Mouse (Mus musculus): ENCODE measurements around the gene Selplg. TPM values are rescaled to one million over a fixed set of nuclear protein-coding genes. Genes with fewer than 3 reads are reported as not detected.

Gene Selplg
- polyA plus RNA-seq, 1 experiment from 2014 or later = 2.3 TPM

- Histone ChIP-seq H3K36me3 (ENCODE audit: control insufficient read depth, insufficient read depth, low read length) (no peaks in the 10 kb centered on the region), H3K27me3 (ENCODE audit: control insufficient read depth, insufficient read depth, low read length) (no peaks in the 10 kb centered on the region), H3K9me3 (ENCODE audit: control insufficient read depth, low read length) (no peaks in the 10 kb centered on the region), H3K4me2 (ENCODE audit: low read length) (no peak overlapping the region), H3K9ac (ENCODE audit: low read length) (no peak overlapping the region), H3K4me1 (ENCODE audit: control insufficient read depth in 2 of 2, insufficient read depth in 2 of 2, low read length in 2 of 2) (no peaks in the 10 kb centered on the region), H3K4me3 (ENCODE audit: control insufficient read depth in 1 of 2, insufficient read depth in 1 of 2, low read depth in 1 of 2, low read length in 2 of 2) (no peak overlapping the region), H3K27ac (replicated peaks in 1 of 2; ENCODE audit: control insufficient read depth in 1 of 2, insufficient read depth in 1 of 2, low read depth in 2 of 2, low read length in 2 of 2) (no peak overlapping the region)
- 85% methylated on average over 5 of the region's 5 CpGs for WGBS
- ATAC-seq (ENCODE audit: insufficient number of reproducible peaks, insufficient read depth, low FRiP score, low read depth) = no peak
Measured at GRCm38 (mm10) chr5:113830796-113831195, 1.6 kb downstream of the Selplg start.

GRCm38 (mm10) chr5:113830292-113830643 is 2.2 kb downstream of the Selplg start:
- Histone ChIP-seq H3K9me3 (ENCODE audit: control insufficient read depth, low read length) (no peaks in the 10 kb centered on the region), H3K36me3 (ENCODE audit: control insufficient read depth, insufficient read depth, low read length) (no peaks in the 10 kb centered on the region), H3K27ac (replicated peaks in 1 of 2; ENCODE audit: control insufficient read depth in 1 of 2, insufficient read depth in 1 of 2, low read depth in 2 of 2, low read length in 2 of 2) (no peak overlapping the region), H3K4me1 (ENCODE audit: control insufficient read depth in 2 of 2, insufficient read depth in 2 of 2, low read length in 2 of 2) (peaks cover 0 to 1% of the 10 kb centered on the region in 2 experiments; a peak in 1 of 4 replicates), H3K9ac (ENCODE audit: low read length) (no peak overlapping the region), H3K4me3 (ENCODE audit: control insufficient read depth in 1 of 2, insufficient read depth in 1 of 2, low read depth in 1 of 2, low read length in 2 of 2) (no peak overlapping the region), H3K27me3 (ENCODE audit: control insufficient read depth, insufficient read depth, low read length) (no peaks in the 10 kb centered on the region), H3K4me2 (ENCODE audit: low read length) (no peak overlapping the region)
- 42% methylated on average over 10 of the region's 10 CpGs for WGBS
- ATAC-seq (ENCODE audit: insufficient number of reproducible peaks, insufficient read depth, low FRiP score, low read depth) = no peak

GRCm38 (mm10) chr5:113829566-113830291 is 2.7 kb downstream of the Selplg start:
- H3K9ac ChIP-seq (ENCODE audit: low read length) = no peak overlapping the region
- H3K4me2 ChIP-seq (ENCODE audit: low read length) = no peak overlapping the region
- H3K4me1 ChIP-seq (ENCODE audit: control insufficient read depth in 2 of 2, insufficient read depth in 2 of 2, low read length in 2 of 2) = peaks cover 0 to 3% of the 10 kb centered on the region in 2 experiments; a peak in 1 of 4 replicates
- H3K27me3 ChIP-seq (ENCODE audit: control insufficient read depth, insufficient read depth, low read length) = no peaks in the 10 kb centered on the region
- no peak for ATAC-seq (ENCODE audit: insufficient number of reproducible peaks, insufficient read depth, low FRiP score, low read depth)
- WGBS = 77% methylated on average over 7 of the region's 7 CpGs
- no peak overlapping the region for H3K4me3 ChIP-seq (ENCODE audit: control insufficient read depth in 1 of 2, insufficient read depth in 1 of 2, low read depth in 1 of 2, low read length in 2 of 2)
- no peak overlapping the region for H3K27ac ChIP-seq (replicated peaks in 1 of 2; ENCODE audit: control insufficient read depth in 1 of 2, insufficient read depth in 1 of 2, low read depth in 2 of 2, low read length in 2 of 2)
- no peaks in the 10 kb centered on the region for H3K9me3 ChIP-seq (ENCODE audit: control insufficient read depth, low read length)
- H3K36me3 ChIP-seq (ENCODE audit: control insufficient read depth, insufficient read depth, low read length) = no peaks in the 10 kb centered on the region

- no peak overlapping the region for H3K9ac ChIP-seq (ENCODE audit: low read length)
- no peak overlapping the region for H3K4me2 ChIP-seq (ENCODE audit: low read length)
- WGBS = 63% methylated on average over 7 of the region's 7 CpGs
- peaks cover 0 to 3% of the 10 kb centered on the region in 2 experiments; a peak in 1 of 4 replicates for H3K4me1 ChIP-seq (ENCODE audit: control insufficient read depth in 2 of 2, insufficient read depth in 2 of 2, low read length in 2 of 2)
- no peaks in the 10 kb centered on the region for H3K36me3 ChIP-seq (ENCODE audit: control insufficient read depth, insufficient read depth, low read length)
- H3K9me3 ChIP-seq (ENCODE audit: control insufficient read depth, low read length) = no peaks in the 10 kb centered on the region
- no peak overlapping the region for H3K4me3 ChIP-seq (ENCODE audit: control insufficient read depth in 1 of 2, insufficient read depth in 1 of 2, low read depth in 1 of 2, low read length in 2 of 2)
- H3K27me3 ChIP-seq (ENCODE audit: control insufficient read depth, insufficient read depth, low read length) = no peaks in the 10 kb centered on the region
- no peak overlapping the region for H3K27ac ChIP-seq (replicated peaks in 1 of 2; ENCODE audit: control insufficient read depth in 1 of 2, insufficient read depth in 1 of 2, low read depth in 2 of 2, low read length in 2 of 2)
- no peak for ATAC-seq (ENCODE audit: insufficient number of reproducible peaks, insufficient read depth, low FRiP score, low read depth)
Measured at GRCm38 (mm10) chr5:113828481-113828880, 4.0 kb downstream of the Selplg start.

- 47% methylated on average over 4 of the region's 4 CpGs for WGBS
- no peak overlapping the region for H3K4me2 ChIP-seq (ENCODE audit: low read length)
- H3K4me1 ChIP-seq (ENCODE audit: control insufficient read depth in 2 of 2, insufficient read depth in 2 of 2, low read length in 2 of 2) = peaks cover 0 to 3% of the 10 kb centered on the region in 2 experiments; a peak in 1 of 4 replicates
- no peak overlapping the region for H3K4me3 ChIP-seq (ENCODE audit: control insufficient read depth in 1 of 2, insufficient read depth in 1 of 2, low read depth in 1 of 2, low read length in 2 of 2)
- ATAC-seq (ENCODE audit: insufficient number of reproducible peaks, insufficient read depth, low FRiP score, low read depth) = no peak
- no peak overlapping the region for H3K27ac ChIP-seq (replicated peaks in 1 of 2; ENCODE audit: control insufficient read depth in 1 of 2, insufficient read depth in 1 of 2, low read depth in 2 of 2, low read length in 2 of 2)
- H3K27me3 ChIP-seq (ENCODE audit: control insufficient read depth, insufficient read depth, low read length) = no peaks in the 10 kb centered on the region
- H3K9ac ChIP-seq (ENCODE audit: low read length) = no peak overlapping the region
- H3K9me3 ChIP-seq (ENCODE audit: control insufficient read depth, low read length) = no peaks in the 10 kb centered on the region
- no peaks in the 10 kb centered on the region for H3K36me3 ChIP-seq (ENCODE audit: control insufficient read depth, insufficient read depth, low read length)
Measured at GRCm38 (mm10) chr5:113827991-113828411, 4.4 kb downstream of the Selplg start.

- Histone ChIP-seq H3K9ac (ENCODE audit: low read length) (no peak overlapping the region), H3K4me2 (ENCODE audit: low read length) (no peak overlapping the region), H3K36me3 (ENCODE audit: control insufficient read depth, insufficient read depth, low read length) (no peaks in the 10 kb centered on the region), H3K27ac (replicated peaks in 1 of 2; ENCODE audit: control insufficient read depth in 1 of 2, insufficient read depth in 1 of 2, low read depth in 2 of 2, low read length in 2 of 2) (no peak overlapping the region), H3K4me3 (ENCODE audit: control insufficient read depth in 1 of 2, insufficient read depth in 1 of 2, low read depth in 1 of 2, low read length in 2 of 2) (no peak overlapping the region), H3K9me3 (ENCODE audit: control insufficient read depth, low read length) (no peaks in the 10 kb centered on the region), H3K27me3 (ENCODE audit: control insufficient read depth, insufficient read depth, low read length) (no peaks in the 10 kb centered on the region), H3K4me1 (ENCODE audit: control insufficient read depth in 2 of 2, insufficient read depth in 2 of 2, low read length in 2 of 2) (peaks cover 0 to 3% of the 10 kb centered on the region in 2 experiments; a peak in 1 of 4 replicates)
- 84% methylated on average over 4 of the region's 4 CpGs for WGBS
- no peak for ATAC-seq (ENCODE audit: insufficient number of reproducible peaks, insufficient read depth, low FRiP score, low read depth)
Measured at GRCm38 (mm10) chr5:113826619-113827018, 5.8 kb downstream of the Selplg start.

GRCm38 (mm10) chr5:113825558-113825957 is 6.9 kb downstream of the Selplg start:
- H3K27ac ChIP-seq (replicated peaks in 1 of 2; ENCODE audit: control insufficient read depth in 1 of 2, insufficient read depth in 1 of 2, low read depth in 2 of 2, low read length in 2 of 2) = no peak overlapping the region
- ATAC-seq (ENCODE audit: insufficient number of reproducible peaks, insufficient read depth, low FRiP score, low read depth) = no peak
- 68% methylated on average over 7 of the region's 7 CpGs for WGBS
- no peak overlapping the region for H3K4me3 ChIP-seq (ENCODE audit: control insufficient read depth in 1 of 2, insufficient read depth in 1 of 2, low read depth in 1 of 2, low read length in 2 of 2)
- no peak overlapping the region for H3K4me2 ChIP-seq (ENCODE audit: low read length)
- no peak overlapping the region for H3K9ac ChIP-seq (ENCODE audit: low read length)
- peaks cover 0 to 3% of the 10 kb centered on the region in 2 experiments; a peak in 1 of 4 replicates for H3K4me1 ChIP-seq (ENCODE audit: control insufficient read depth in 2 of 2, insufficient read depth in 2 of 2, low read length in 2 of 2)
- H3K36me3 ChIP-seq (ENCODE audit: control insufficient read depth, insufficient read depth, low read length) = no peaks in the 10 kb centered on the region
- H3K27me3 ChIP-seq (ENCODE audit: control insufficient read depth, insufficient read depth, low read length) = no peaks in the 10 kb centered on the region
- H3K9me3 ChIP-seq (ENCODE audit: control insufficient read depth, low read length) = no peaks in the 10 kb centered on the region

- ATAC-seq (ENCODE audit: insufficient number of reproducible peaks, insufficient read depth, low FRiP score, low read depth) = no peak
- Histone ChIP-seq H3K9ac (ENCODE audit: low read length) (no peak overlapping the region), H3K4me2 (ENCODE audit: low read length) (no peak overlapping the region), H3K27ac (replicated peaks in 1 of 2; ENCODE audit: control insufficient read depth in 1 of 2, insufficient read depth in 1 of 2, low read depth in 2 of 2, low read length in 2 of 2) (no peak overlapping the region), H3K4me1 (ENCODE audit: control insufficient read depth in 2 of 2, insufficient read depth in 2 of 2, low read length in 2 of 2) (peaks cover 0 to 3% of the 10 kb centered on the region in 2 experiments; a peak in 1 of 4 replicates), H3K9me3 (ENCODE audit: control insufficient read depth, low read length) (no peaks in the 10 kb centered on the region), H3K4me3 (ENCODE audit: control insufficient read depth in 1 of 2, insufficient read depth in 1 of 2, low read depth in 1 of 2, low read length in 2 of 2) (no peak overlapping the region), H3K27me3 (ENCODE audit: control insufficient read depth, insufficient read depth, low read length) (no peaks in the 10 kb centered on the region), H3K36me3 (ENCODE audit: control insufficient read depth, insufficient read depth, low read length) (no peaks in the 10 kb centered on the region)
- WGBS = 79% methylated on average over 4 of the region's 4 CpGs
Measured at GRCm38 (mm10) chr5:113824228-113824627, 8.2 kb downstream of the Selplg start.
